Mouse (Mus musculus): ENCODE results near the gene Saal1.
A peak's percentile ranks its signal among the peaks of the same experiment; 100 is the strongest.
"Not testable (repeated sequence)": the region's sequence is repeated elsewhere in the genome, so short reads cannot be mapped to it uniquely, and the experiment has no call there.

Gene Saal1

DNA sequence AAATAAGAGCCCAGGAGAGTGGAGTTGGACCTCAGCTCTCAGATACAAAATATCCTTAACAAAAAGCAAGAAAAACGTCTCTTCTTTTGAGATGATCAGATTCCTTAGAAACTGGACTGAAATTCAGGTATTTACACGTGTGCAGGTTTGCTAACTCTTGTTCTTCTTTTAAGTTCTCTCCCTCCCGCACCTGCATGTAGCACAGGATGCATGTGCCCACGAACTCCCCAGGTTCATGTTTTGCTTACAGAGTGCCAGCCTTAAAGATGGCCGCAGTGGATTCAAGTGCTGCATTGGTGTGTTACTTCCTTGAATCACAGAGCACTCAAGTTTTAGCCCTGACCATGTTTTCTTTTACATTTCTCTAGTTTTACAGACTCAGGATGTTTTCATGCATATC lies 23.7 kb downstream of the Saal1 start:
- DNase-seq (ENCODE audit: low spot score): no peak

DNA sequence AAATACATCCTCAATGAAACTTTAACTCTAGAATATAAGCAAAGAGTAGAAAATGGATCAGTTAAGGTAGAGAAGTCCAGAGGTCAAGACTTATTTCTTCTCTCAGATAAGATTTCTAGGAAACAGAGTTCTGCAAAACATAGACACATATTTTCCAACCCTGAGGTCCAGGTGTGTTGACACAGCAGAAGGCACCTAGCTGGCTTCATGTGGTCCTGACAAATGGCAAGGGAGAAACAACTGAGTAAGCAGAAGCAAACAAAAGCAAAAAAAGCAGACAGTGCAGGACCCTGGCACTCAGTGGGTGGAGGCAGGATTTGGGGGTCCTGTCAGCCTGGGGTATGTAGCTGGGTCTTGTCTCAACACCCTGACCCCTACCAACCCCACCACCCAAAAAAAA lies 29.7 kb downstream of the Saal1 start:
- no peak for DNase-seq (ENCODE audit: low spot score)

DNA sequence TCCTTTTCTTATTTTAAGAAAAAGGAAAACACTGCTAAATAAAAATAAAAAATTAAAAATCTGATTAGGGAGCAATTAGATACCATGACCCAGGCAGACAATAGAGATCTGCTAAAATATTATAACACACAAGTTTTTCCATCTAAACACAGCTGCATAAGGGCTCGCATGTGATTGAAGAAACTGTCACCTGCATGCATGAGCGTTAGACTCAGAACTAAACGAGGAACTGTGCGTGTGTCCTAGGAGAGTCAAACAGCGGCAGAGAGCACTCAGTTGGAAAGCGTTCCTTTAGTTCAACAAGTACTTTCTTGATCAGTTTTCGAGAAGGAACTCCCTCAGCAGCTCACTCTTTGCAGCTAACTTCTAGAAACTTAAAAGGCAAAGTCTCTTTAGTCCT lies 31.4 kb downstream of the Saal1 start:
- not testable (repeated sequence) for DNase-seq (ENCODE audit: low spot score)

DNA sequence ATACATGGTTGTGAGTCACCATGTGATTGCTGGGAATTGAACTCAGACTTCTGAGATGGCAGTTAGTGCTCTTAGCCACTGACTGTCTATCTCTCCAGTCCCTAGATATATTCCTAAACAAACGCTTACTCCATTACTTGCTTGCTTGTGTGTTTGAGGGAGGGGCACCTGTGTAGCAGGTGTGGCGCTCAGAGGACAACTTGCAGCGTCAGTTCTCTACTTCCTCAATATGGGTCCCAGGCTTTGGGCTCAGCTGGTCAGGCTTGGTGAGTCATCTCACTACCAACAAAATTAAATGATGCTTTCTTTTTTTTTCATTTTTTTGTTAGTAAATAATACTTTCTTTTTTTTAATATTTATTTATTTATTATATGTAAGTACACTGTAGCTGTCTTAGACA lies 32.1 kb downstream of the Saal1 start:
- no peak for DNase-seq (ENCODE audit: low spot score)

DNA sequence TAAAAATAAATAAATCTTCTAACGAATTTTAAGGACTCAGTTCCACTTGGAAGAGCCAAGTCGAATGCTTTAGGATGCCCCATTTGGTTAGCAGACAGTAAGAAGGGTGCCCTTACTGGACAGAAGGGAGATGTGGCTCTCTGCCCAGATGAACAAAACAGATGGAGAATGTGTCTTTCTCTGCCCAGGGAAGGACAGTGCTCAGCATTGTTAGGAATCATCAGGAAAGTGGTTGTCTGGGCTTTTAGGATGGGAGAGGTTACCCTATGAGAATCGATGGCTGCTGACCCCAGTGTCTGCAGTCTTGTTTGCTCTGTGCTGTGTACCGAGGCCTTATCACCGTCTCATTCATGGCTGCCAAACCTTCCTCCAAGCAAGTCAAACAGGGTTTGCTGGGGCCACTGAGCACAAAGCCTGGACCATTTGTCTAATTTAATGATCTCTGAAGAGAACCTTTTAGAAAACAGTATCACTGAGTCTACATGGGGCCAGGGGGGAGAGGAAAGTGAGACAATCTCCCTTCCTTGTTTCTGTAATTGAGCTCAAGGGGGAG lies 33.6 kb downstream of the Saal1 start:
- no peak for DNase-seq (ENCODE audit: low spot score)

DNA sequence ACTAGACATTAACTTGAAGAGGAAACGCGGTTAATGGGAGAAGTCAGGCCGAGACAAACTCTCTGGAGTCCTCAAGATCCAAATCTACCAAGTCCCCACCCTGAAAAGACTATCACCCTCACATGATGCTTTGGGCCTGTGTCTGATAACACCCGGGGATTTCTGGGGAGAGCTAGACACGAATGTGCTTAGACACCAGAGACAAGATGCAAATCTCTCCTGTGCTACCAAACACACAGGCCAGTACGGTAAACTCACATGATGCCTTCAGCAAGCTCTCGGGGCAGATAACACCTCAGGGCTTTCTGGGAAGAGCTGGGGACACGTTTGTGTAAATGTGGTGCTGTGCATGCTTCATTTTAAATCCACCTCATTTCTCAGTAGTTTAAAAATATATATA lies 34.6 kb downstream of the Saal1 start:
- no peak for DNase-seq (ENCODE audit: low spot score)

DNA sequence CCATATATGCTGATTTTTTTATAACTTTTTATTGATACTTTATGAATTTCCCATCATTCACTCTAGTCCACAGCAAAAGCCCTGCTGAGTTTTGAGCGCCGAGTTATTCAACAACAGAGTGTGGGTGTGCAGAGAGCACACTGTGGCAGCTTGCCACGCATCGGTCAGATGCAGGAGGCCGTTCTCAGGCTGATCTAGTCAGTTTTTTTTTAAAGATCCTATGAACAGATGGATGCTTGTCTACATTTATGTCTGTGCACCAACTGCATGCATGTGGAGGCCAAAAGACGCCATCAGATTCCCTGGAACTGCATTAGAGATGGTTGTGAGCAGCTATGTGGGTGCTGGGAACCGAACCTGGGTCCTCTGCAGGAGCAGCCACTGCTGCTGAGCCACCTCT lies 35.4 kb downstream of the Saal1 start:
- DNase-seq (ENCODE audit: low spot score): no peak

DNA sequence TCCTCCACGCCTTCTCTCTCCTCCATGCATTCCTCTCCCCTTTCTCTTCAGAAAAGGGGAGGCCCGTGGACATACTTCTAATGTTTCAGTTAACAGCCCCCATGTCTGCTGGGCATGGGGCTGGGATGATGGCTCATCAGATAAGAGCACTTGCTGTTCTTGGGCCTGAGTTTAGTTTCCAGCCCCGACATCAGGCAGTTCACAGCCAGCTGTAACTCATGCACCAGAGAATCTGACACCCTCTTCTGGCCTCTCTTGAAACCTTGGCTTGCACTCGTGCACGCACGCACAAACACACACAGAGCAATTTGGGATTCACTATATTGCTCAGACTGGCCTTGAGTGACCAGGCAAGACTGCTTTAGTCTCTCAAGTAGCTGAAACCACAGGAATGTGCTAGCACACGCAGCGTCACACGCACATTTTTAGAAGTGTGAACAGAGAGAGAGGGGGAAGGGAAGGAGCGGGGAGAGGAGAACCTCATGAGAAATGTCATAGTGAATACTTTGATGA lies 38.3 kb downstream of the Saal1 start, which contains the start of gene Tph1:
Gene Tph1 (minus strand): TSS at position 378 of the 513 bp plus-strand sequence.
- no peak for DNase-seq (ENCODE audit: low spot score)

DNA sequence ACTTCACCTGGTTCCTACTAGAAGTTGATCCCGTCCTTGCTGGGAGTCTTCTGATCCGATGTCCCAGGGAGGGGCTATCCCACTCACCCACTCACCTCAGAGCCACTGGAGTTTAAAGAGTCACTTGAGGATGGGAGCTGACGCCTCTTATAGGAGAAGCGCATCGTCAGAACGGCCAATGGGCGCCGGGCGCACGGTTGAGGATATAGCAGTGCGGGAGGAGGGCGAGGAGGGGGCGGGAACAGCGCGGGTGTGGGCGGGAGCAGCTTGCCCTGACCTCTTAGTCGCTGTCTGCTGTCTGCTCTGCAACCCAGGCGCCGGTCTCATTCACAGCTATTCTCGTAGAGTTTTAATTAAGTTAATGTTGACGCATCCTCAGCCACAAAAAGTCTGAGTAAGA lies 43.2 kb downstream of the Saal1 start:
- no peak for DNase-seq (ENCODE audit: low spot score)

DNA sequence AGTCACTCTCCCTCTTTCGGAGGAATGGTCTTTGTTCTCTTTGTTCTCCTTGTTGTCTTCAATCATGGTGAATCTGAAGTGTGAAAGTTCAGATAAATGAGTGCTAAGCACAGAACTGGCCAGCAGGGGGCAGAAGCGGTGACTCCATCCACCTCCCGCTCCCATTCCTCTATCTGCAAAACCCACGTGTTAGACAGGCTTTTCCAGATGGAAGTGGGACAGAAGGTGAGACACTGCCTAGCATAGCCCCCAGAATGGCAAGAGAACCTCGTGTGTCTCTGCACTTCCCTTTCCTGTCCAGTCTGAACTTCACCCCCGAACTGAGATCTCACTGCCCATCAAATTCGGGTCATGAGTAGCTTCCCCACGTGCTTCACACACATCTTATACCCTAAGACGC lies 45.2 kb downstream of the Saal1 start:
- no peak for DNase-seq (ENCODE audit: low spot score)

DNA sequence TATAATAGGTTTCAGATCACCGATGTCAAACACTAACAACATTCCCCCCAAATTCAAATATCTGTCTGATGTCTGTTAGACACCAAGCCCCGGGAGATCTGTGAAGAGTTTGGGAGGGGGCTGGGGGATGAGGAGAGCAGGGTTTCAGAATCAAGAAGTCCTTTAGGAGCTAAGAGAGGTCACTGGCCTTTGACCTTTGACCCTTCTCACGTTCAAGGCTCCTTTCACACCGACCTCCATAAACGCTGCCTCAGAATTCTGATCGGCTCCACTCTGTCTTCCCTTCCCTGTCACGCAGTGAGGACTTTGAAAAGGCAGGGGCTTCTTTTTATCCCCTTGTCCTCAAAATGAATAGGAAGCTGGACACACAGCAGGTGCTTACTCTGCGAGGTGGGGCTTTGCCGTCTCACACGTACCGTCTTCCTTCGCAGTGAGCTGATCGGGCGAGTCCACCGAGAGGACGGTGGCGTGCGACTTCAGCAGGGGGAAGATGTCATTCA lies 48.8 kb downstream of the Saal1 start:
- DNase-seq (ENCODE audit: low spot score): no peak

DNA sequence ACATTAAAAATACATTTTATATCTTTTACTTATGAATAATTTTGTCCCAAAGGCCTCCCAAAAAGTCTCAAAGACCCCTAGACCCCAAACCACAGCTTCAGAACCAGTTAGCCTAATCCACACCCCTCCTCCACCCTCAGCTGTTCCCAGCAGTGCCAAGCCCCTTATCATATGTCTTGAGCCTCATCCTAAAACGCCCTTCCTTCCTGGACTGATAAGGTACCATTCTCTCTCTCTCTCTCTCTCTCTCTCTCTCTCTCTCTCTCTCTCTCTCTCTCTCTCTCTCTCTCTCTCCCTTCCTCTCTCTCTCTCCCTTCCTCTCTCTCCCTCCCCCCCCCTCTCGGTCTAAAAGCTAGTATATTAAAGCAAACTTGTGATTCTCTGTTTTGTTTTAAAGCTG lies 58.2 kb downstream of the Saal1 start:
- DNase-seq (ENCODE audit: low spot score): no peak

DNA sequence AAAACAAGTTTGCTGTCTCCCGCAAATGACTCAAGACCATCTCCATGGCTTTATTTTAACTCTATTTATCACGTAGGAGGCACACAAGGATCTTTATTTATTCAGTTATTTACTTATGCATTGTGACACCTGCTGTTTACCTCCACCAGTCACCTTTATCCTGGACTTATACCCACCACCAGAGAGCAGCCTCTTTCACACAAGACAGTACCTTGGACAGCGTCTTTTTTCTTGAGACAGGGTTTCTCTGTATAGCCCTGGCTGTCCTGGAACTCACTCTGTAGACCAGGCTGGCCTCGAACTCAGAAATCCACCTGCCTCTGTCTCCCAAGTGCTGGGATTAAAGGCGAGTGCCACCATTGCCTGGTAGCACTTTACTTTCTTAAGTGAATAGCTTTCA lies 60.2 kb downstream of the Saal1 start:
- not testable (repeated sequence) for DNase-seq (ENCODE audit: low spot score)

DNA sequence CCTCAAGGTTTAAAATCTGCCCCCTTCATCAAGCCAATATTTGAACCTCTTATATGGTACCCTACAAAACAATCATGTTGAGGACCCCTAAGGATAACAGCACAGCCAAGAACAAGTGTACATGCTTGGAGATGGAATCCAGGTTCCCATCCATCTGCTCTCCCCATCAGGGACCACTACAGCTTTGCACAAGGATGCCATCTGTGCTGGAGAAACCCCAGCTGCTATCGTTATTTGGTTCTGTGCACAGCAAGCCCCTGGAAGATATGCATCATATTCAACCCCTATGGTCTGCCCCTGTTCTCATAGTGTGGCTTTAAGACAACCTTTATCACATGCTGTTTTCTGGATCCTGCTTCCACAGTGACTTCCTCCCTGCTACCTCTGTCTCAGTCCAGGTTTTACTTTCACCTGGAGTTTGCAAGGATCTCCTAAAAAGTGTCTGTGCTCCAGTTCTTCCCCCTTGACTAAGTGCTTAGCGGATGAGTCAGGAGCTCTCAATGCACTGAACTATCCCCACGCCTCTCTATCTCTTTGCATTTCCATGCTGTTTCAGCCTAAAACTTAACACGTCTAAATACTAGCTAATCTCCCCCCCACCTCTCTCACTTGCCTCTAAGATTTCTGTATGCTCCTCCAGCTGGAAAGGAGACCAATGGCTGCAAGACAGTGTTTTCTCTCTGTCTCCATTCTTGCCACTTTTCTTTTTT lies 61.9 kb downstream of the Saal1 start:
- no peak for DNase-seq (ENCODE audit: low spot score)

DNA sequence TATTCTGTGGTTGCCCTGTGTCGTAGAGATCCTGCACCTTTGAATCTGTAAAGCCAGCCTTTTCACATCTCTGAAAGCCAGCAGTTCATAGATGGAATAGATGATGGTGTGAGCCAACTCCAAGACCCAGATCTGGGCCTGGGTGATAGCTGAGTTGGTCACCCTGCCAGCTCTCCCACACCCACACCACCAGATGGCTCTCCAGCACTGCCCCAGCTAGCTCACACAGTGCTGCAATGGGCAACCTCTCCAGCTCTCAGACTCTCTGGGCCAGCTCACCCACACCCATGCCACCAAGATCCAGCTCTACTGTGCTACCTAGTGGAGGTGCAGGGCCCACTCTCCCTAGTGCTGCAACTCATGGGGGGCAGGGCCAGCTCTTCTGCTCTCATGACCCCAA lies 67.3 kb downstream of the Saal1 start:
- no peak for DNase-seq (ENCODE audit: low spot score)

DNA sequence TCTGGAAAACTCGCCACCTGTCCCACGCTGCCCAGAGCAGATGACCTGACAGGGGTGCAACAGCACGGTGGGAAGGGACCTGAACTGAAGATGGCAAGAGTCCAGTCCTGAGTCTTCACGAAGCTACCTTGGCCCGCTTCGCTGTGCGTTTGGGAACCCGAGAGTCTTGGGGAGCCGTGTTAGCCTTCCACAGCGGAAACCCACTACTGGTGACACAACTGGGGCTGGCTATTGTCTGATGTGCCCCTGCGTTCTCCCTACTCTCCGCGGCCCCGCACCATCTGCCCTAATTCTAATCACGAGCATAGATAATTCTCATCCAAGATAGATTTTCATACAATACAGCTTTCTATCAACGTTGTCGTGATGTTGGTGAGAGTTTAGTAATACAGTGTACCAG lies 70.4 kb downstream of the Saal1 start:
- DNase-seq (ENCODE audit: low spot score): no peak

DNA sequence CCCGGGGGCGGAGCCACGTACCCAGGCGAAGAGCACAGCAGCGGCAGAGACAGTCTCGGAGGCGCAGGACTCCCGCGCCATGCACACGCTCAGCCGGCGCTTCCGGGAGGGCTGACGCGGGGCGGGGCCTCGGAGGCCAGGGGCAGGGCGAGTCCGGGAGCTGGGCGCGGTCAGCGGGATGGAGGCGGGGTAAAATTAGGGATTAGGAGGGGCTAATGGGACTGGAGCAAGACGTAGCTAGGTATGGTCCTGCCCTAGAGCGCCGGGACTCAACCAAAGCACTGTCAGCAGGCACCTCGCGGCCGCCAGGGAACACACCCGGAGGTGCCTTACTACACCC lies 70.8 kb downstream of the Saal1 start, which contains the start of gene Sergef:
Gene Sergef (minus strand): TSS at position 116 of the 340 bp plus-strand sequence.
- peak; percentile 55 for DNase-seq (ENCODE audit: low spot score)

DNA sequence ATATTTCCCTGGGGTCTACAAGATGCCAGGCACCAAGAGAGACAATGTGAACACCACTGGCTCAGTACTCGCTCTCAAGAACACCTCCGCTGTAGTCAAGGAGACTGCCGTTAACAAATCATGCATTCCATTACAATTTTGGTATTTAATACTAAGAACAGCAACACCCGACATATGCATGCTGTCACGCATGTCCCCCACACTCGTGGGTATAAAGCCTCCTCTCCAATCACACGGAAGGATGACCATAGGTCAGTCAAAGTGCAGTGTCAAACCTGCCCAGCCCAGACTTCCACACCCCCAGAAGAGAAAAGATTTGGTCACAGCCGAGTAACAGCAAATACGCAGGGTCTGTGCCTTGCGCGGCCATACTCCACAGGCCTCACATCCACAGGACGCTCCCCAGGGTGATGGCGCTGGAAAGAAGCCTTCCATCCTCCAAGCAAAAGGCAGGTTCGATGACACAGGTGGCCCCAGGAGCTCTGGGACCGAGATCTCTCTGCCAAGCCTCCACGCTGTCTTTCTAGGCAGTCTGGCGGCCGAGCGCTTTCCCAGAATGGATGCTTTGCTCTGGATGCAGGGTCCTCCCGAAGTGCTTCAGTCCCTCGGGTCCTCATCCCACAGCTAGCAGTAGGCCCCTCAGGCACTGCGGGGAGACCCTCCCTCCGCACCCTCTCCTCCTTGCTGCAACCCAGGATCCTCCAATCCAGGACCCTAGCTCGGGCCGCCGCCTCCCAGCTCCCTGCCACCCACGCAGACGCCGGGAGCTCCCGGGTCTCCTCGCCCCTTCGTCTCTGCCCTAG lies 71.4 kb downstream of the Saal1 start:
- DNase-seq (ENCODE audit: low spot score): no peak

Measured in adipocyte (in vitro differentiated cells).